Mouse (Mus musculus) A20 (cell line): Measurements from ENCODE around the gene Adgrf1.

Experiments
- DNase-seq: peaks from one replicate; pipeline ENCODE4 v3.0.0-alpha.2; 2011; ENCODE audit warnings: low read depth, low spot score

Gene Adgrf1

DNA sequence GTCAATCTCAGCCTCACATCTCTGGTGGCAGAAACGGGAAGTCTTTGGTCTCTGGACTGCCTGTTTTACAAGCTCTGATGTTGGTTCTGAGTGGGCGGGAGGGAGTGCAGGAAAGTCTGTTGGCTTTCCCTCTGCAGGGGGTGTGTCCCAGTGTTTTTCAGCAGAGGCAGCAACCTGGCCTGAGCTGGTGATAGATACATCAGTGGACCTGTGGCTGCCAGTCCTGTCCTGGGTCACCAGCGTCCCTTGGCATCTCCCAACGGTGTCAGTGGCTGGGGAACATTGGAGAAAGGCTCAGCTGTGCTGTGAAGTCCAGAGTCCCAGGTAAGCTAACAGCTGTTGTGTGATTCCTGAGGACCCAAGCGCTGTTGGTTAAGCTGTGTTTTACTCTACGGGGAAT lies at the start of gene Adgrf1:
TSS of gene Adgrf1 (plus strand) at position 169 of the 400 bp plus-strand sequence.
- no peak for DNase-seq

DNA sequence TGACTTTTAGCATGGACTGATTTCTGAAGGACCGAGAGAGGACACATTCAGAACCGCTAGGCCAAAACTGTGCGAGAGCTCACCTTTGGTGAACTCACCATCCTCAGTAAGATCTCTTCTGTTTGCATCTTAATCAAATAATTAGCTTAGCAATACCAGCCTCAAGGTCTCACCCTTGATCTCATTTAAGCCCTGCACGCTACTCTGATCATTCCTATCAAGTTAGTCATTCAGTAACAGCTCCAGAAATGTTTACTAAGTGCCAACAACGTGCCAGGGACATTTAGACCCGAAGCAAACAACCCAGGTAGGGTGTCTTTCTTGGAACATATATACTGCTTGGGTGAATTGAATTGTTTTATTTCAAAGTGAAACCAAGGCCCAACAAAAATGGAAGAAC lies 44.0 kb upstream of the Adgrf1 start:
- no peak for DNase-seq

DNA sequence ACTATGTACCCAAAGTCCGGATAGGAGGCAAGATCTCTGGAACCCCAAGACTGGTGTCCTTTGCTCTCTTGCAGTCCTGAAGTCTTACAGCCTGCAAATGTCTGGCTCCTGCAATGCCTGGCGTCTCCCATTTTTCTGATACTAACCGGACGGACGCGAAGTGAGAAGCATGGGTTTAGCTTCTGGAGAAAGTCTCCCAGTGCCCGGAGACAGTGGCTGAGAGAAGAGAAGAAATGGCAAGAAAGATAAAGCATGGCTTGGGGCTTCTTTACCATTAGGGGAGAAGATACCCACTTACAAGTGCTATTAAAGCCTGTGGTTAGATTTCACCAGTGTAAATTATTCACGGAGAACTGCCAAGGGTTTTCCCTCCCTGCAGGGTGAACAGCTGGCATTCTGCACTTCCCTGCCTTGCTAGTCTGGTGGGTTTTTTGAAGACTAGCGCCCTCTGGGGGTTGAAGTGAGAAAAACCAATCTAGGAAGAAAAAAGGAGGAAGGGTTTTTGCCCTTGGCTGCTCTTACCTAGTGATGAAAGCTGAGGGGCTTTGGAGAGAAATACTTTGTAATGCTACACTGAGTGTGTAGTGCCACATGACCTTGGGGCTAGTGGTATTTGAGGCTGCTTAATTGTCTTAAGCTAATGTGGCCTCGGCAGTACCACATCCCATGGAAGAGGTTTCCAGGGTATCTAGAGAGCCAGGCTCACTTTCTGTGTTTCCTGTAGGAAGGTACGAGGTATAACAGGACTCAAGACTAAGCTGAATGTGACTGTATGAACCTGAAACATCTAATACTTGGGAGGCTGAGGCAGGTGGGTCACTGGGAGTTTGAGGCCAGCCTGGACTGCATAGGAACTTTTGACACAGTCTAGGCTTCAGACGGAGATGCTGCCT lies 40.3 kb upstream of the Adgrf1 start:
- peak; percentile 73 for DNase-seq

DNA sequence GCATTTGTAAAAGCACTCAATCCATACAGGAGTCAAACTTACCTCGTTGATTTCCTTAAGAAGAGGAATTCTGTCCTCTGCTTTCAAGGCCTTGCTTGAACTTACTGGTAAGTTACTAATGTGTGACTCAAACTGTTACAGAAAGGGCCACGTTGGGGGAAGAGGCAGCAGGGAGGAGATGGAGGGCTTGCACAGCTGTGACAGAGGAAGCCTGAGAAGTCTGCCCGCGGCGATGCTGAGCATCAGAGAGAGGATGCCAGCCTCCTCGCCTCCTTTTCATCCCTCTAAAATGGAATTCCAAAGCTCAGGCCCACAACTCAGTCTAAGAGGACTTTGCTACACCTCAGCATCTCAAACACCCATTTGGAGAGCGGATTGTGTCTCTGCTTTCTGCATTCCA lies 39.3 kb upstream of the Adgrf1 start:
- no peak for DNase-seq

DNA sequence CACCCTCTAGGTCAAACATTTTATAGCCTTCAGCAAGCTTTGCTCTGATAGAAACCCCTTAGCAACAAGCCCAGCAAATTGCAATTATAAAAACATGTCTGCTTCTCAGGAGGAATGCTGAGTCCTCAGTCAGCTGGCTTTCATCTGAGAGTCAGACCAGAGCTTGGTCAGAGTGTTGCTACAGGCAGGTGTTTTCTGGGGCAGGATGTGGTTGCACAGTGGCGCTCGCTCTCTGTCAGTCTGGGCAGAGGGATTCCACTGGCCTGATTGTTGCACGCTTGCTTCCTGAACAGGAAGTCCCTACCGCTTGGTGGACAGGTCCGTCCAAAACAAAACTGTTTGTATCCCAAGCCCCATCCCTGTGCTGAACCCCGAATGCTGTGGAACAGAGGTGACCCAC lies 37.4 kb upstream of the Adgrf1 start:
- peak; percentile 60 for DNase-seq

DNA sequence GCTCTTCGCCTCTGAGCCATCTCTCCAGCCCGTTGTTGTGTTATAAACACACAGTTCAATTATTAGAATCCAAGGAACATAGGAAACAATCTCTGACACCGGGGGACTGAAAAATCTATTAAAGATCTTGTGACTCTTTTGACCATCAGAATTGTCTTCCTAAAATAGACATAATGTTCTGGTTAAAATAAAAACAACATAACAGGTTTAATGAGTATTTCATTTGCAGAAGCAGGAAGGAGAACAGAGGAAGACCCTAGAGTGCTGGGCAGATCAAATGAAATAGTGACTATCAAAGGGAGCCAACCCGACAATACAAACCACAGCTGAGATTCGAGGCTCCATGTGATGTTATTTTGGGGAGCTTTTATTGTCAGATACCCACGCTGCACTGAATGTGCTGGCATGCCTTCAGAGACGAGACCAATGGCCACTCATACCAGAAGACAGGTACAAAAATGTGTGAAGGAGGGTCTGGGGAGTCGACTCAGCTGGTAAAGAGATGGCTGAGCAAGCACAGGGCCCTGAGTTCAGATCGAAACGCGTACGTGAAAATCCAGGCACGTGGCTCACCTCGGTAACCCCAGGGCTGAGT lies 33.4 kb upstream of the Adgrf1 start:
- DNase-seq, result no peak

DNA sequence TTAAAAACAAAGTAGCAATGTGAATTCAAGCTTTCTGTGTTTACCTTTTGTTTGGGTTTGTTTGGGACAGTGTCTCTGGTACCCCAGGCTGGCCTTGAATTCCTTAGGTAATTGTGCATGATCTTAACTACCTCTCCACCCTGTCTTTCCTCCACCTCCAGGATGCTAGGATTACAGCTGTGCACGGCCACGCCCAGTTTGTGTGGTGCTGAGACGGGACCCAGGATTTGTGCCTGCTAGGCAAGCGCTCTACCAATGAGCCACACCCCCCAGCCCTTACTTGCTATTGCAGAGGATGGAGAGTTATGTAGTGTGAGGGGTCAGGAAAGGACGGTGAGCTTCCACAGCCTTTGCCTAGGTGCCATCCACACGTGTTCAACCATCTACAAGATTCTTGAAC lies 31.1 kb upstream of the Adgrf1 start:
- DNase-seq, result no peak

DNA sequence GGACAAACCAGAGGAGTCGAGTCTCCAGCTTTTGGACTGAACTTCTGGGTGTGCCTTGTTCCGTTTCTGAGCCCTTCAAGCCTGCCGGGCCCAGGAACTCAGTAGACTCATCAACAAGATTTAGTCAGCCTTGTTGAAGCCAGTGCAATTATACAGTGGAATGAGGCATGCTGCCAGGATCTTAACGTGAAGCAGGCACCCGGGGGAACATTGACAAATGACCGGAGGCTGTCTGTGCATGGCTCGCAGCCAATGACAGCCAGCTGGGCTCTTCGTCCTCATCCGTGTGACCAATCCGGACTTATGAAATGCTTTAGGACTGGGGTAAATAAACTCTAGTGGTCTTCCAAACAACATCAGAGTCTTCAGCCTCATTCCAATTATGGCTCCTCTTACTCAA lies 29.0 kb upstream of the Adgrf1 start:
- no peak for DNase-seq

DNA sequence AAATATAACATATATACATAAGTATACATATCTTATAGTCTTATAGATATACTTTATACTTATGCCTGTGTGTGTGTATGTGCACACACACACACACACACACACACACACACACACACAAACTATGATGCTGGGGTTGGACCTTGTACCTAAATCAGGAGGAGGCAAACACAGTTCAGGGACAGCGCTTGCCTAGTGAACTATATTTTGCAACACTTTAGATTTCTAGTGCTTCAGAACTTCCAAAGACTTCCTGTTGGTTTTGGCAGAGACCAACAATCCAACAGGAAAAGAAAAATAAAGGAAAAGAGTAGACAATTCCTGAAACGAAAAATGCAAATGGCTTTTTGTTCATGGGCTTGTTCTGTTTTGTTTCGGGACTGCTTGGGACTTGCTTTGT lies 27.5 kb upstream of the Adgrf1 start:
- DNase-seq, result no peak

DNA sequence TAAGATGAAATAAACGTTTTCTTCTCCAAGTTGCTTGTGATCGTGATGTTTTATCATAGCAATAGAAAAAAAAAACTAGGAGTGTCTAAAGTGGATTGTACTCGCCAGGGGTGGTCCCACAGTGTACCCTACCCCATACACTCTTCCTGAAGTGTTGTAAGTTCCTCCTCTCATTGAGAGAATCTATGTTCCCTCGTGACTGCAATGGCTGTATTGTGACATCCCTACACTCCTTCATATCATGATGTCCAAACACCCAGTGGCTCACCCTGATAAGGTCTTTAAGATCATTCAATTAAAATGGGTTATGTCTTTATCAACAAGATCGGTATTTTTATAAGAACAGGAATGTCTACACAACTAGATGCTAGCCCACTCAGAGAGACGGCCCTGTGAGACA lies 24.8 kb upstream of the Adgrf1 start:
- DNase-seq, result no peak

DNA sequence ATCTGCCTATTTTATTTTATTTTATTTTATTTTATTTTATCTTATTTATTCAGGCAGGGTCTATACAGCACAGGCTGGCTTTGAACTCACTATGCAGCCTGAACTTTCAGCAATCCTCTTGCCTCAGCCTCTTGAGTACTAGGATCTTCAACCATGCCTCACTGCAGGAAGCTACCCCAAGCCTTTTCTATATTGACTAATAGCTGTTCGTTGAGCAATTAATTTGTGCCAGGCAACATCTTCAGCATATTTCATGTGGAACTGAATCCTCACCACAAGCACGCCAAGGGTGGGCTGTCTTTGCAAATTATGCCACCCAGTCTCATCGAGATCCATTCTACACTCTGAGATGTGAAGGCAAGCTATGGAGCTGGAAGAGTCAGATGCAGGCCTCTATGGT lies 22.9 kb upstream of the Adgrf1 start:
- no peak for DNase-seq

DNA sequence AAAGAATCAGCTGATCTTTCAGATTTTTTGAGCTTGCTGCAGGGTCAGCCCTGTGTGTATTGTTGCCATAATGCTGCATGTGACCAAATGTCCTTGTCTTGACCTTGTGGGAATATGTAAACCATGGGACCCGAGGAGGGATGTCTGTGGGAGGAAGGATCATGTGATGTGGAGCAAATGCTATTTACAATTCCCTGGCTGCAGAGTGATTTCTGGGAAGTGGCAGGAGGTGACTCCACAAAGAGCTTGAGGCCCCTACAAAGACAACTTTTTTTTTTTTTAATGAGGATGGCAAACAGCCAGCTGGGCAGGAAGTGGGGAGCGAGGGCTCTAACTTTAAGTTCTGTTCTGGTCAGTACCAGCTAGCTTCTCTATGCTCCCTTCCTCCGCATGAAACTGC lies 20.5 kb upstream of the Adgrf1 start:
- DNase-seq, result no peak

DNA sequence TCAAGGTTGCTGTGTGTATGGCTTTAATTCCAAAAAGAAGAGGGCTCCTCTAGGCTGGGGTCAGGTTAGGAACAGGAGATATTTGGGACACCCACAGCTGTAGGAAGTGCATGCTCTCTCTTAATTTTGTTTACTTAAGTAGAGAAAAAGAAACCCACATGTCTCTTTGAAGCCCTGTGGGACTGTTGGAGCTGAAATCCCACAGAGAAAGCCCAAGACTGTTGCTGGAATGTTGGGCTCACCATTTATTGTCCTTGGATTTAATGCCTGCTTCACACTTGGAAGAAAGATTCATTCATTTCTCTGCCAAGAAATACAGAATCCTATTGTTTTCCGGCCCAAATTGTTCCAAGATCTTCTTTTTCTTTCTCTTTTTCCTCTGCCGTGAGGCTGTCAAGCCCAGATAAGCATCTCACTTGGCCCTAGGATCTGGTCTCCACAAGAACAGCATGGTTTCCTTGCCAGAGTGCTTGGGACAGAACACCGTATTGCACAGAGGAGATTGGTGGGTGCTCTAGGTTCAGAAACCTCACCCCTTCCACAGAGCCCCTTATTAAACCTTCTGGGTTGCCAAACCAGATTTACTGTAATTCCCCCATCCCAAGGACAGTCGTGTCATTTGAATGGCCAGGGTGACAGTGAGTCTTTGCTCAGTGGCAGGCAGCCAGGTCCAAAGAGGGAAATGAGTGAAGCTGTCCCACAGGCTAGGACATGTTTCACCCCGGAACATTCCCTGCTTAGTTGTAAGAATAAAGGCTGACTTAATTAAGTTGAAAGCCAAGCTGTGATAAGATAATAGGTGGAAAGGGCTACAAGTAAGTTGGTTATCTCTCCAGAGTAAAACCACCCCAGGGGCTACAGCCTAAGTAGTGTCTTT lies 18.6 kb upstream of the Adgrf1 start:
- DNase-seq, result no peak

DNA sequence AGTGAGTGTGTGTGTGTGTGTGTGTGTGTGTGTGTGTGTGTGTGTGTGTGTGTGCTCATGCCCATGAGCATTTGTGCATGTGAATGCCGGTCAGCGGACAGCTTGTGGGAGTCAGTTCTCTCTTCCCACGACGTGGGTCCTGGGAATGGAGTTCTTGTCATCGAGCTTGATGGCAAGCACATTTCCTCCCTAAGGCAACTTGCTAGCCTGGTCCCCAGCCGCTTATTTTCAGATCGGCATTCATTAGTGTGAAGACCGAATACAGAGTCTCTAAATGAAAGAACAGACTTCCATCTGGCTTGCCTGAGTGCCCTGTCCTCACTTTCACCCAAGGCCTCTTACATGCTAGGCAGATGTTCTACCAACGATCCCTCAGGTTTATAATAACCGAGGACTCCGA lies 17.3 kb upstream of the Adgrf1 start:
- DNase-seq, result no peak

DNA sequence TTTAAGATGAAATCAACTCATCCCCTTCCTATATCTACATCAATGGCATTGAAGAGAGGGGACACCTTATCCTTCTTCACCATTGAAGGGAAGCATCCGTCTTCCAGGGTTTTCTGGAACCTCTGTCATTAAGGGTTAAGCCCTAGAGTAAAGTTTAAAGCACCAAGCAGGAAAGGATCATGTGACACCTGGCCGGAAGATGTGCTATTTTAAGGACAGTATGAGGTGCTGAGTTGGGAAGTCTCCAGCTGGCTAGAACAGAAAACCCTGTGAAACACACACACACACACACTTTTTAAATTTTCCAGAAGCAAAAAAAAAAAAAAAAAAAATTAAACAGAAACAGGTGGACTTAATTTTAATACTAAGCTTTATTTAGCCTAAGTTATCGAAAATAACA lies 15.9 kb upstream of the Adgrf1 start:
- no peak for DNase-seq

DNA sequence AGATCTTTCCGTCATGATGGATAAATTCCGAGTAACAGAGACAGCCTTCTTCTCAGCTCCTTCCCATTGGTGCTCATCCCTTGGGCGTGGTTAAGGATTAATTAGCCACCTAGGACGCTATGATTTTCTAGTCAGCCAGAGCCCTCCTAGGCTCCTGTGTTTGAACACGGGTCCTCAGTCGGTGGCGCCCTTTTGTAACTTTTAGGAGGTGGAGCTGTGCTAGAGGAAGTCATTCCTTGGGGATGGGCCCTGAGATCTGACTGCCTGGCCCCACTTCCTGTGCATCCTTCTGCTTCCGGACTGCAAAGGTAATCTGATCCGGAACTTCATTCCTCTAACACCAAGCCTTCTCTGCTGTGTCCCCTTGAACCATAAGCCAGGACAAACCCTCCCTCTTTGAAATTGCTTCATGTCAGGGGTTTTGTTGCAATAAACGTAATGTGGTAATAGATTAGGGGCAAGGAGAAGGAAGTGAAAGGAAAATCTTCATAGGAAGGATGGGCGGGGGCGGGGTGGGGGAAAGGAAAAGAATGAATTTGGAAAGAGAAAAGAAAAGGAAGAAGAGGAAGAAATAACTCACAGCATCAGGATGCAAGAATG lies 13.5 kb upstream of the Adgrf1 start:
- DNase-seq, result no peak

DNA sequence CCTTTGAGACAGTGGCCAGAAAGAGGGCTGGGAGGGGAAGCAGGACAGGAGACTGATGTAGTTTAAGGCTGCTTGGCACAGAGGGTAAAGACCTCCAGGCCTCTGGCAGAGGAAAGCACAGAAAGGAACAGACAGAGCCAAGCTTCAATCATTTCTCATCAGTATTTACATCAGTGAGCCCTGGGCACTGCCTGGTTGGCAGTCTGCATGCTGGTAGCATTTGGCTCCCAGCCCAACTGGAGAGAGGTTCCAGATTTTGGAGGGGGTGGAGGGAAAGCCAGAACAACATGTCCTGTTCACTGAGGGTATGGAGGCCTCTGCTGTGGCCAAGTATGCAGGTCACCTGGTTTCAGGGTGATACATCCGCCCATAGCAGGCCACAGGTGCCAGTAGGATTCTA lies 12.4 kb upstream of the Adgrf1 start:
- no peak for DNase-seq

DNA sequence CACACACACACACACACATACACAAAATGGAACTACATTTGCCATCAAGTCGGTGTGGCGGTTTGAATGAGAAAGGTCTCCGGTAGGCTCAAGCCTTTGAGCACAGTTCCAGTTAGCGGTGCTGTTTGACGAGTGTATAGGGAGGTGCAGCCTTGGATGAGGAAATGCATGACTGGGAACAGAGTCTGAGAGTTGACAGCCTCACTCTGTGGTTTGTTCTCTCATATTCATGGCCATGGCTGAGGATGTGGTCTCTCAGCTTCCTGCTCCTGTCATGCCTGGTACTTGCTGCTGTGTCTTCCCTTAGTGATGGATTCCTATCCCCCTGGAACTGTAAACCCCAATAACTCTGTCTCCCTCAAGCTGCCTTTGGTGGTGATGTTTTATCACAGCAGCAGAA lies 8.2 kb upstream of the Adgrf1 start:
- DNase-seq, result no peak

DNA sequence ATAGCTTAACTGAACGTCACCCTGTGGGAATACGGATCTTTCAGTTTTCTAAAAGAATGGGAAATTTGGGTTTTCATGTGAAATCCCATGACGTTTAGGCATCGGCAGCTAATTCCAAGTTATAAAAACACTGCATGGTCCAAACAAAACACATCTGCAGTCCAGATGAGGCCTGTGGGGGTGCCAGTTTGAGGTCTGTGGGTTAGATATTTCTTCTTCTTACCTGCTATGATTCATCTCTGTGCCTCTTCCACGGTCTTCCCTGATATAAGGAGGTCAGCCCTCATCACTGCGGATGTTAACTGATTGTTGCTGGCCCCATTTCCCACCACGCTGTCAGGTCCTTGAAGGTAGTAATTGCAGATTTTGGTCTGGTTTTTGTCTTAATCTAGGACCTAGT lies 5.4 kb upstream of the Adgrf1 start:
- no peak for DNase-seq

DNA sequence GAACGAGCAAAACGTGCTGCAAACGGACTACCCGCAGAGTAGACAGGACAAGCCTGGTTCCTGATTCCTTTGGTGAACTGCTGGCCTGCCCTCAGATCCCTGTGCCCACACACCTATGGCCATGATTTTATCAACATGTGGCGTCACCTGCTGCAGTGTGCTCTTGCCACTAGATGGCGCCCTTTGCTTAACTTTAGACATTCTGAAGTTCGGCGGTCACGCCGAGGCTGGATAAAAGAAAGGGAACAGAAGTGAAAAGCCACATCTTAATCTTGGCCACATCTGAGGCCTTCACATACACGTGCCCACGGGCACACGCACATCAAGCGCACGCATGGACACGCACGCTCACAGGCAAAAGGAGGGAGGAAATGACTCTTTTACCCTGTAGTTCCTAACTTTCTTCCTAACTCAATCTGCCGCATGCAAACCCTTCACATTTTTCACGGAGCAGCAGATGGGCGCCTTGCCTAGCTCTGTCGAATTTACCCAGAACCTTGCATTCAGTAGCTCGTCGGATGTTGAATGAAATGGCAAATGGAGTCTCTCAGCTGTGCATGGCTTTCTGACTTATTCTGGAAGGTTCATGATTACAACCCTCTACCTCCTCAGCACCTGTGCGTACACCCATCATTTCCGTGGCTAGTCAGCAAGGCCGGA lies 4.8 kb upstream of the Adgrf1 start:
- peak; percentile 64 for DNase-seq

DNA sequence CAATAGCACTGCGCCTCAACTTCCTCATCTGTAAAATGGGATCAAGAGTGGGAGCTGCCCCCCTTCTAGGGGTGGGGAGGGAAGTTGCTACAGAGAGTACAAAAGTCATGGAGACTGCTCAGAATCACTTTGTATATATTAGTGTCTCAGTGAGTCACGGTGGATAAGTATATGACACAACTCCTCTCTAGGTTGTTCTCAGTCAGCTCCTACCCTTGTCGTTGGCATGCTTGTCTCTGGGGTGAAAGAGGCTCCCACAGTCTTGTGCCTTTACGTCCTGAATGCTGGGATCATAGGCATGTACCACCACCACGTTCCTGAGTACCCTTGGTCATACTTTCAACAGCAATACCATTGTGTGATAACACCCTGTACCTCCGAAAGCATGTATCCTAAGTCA lies 4.2 kb upstream of the Adgrf1 start:
- no peak for DNase-seq

DNA sequence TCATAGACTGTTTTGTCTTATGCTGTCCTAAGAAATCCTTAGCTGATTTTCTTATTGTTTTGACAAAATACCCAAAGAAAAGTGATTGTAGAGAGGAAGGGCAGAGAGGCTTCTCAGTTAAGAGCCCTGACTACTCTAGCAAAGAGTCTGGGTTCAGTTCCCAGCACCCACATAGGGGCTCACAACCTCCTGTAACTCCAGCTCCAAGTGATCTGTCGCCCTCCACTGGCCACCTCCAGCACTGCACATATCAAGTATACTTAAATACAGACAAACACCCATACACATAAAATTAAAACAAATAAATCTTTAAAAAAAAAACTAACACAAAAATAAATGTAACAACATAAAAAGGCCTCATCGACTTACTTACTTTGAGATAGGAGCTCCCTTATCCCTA lies 3.5 kb upstream of the Adgrf1 start:
- DNase-seq, result peak; percentile 9
